Mouse (Mus musculus) G1E-ER4 (cell line): ENCODE results near the gene Cbx7. TPM values are rescaled to one million over a fixed set of nuclear protein-coding genes. Genes with fewer than 3 reads are reported as not detected.

Experiments used
- GATA1 ChIP-seq: IDR thresholded peaks from one replicate; pipeline ENCODE4 v1.8.0; 2012; ENCODE audit warnings: low read length, inconsistent platforms
- polyA plus RNA-seq: library from polyadenylated mRNA; stranded (reverse); fragments of >175 nt; gene quantifications from 2 replicates; pipeline ENCODE4 v1.2.3, GENCODE M21; 2012

Gene Cbx7
- polyA plus RNA-seq = 8.4 and 9.6 TPM in 2 replicates

GRCm38 (mm10) chr15:79970940-79971339 lies at the start of gene Cbx7:
Gene Cbx7 (minus strand): TSS chr15:79971119.
- no peak for TF ChIP-seq GATA1

- TF ChIP-seq GATA1 = no peak
Observed at GRCm38 (mm10) chr15:80020516-80020915, 49.6 kb upstream of the Cbx7 start.

GRCm38 (mm10) chr15:80019625-80020024 lies 48.7 kb upstream of the Cbx7 start:
- no peak for TF ChIP-seq GATA1

GRCm38 (mm10) chr15:80019220-80019619 lies 48.3 kb upstream of the Cbx7 start:
- no peak for TF ChIP-seq GATA1

- TF ChIP-seq GATA1 = no peak
Observed at GRCm38 (mm10) chr15:80016563-80017301, 45.8 kb upstream of the Cbx7 start.

GRCm38 (mm10) chr15:80015211-80015952 lies 44.5 kb upstream of the Cbx7 start:
- no peak for TF ChIP-seq GATA1

- no peak for TF ChIP-seq GATA1
Observed at GRCm38 (mm10) chr15:80014321-80015210, 43.6 kb upstream of the Cbx7 start, which contains the start of gene Pdgfb. Gene Pdgfb (minus strand): TSS chr15:80014977.

GRCm38 (mm10) chr15:80014031-80014320 lies 43.1 kb upstream of the Cbx7 start:
- TF ChIP-seq GATA1 = no peak

GRCm38 (mm10) chr15:80013256-80014030 lies 42.5 kb upstream of the Cbx7 start:
- no peak for TF ChIP-seq GATA1

GRCm38 (mm10) chr15:80012527-80013201 lies 41.7 kb upstream of the Cbx7 start:
- TF ChIP-seq GATA1 = no peak

- no peak for TF ChIP-seq GATA1
Observed at GRCm38 (mm10) chr15:80011778-80012526, 41.0 kb upstream of the Cbx7 start.

GRCm38 (mm10) chr15:80011194-80011593 lies 40.3 kb upstream of the Cbx7 start:
- TF ChIP-seq GATA1 = no peak

- TF ChIP-seq GATA1 = no peak
Observed at GRCm38 (mm10) chr15:80010182-80010558, 39.3 kb upstream of the Cbx7 start.
